Mouse (Mus musculus) lung, postnatal 4 days (tissue): ENCODE data around the gene Fam89a.

Experiments used
- DNase-seq, 2 experiments: peaks; one replicate each; pipeline ENCODE4 v3.0.0; 2021

Gene Fam89a

DNA sequence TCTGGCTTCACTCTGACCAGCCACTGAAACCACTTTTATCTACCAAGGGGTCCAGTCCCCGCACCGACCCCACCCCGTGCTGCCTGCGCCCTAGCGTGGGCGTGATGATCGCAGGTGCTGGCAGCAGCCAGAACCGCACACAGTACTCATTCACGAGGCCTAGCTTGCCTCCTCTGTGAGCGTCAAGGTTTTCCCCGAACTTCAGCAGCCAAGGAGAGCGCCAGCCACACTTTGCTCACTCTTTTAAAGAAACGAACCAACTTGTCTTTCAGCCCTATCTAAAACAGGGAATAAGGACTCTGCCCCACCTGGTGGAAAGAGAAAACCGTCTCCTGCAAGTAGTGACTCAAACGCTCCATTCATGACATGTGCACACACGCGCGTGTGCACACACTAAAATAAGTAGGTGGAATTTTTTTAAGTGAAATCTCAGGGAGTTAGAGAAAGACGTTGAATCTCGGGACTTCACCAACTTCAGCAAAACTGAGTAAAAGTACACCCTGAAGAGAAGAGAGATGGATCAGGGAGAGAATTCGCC, 762 bp upstream of the Fam89a start:
- no peak for DNase-seq

DNA sequence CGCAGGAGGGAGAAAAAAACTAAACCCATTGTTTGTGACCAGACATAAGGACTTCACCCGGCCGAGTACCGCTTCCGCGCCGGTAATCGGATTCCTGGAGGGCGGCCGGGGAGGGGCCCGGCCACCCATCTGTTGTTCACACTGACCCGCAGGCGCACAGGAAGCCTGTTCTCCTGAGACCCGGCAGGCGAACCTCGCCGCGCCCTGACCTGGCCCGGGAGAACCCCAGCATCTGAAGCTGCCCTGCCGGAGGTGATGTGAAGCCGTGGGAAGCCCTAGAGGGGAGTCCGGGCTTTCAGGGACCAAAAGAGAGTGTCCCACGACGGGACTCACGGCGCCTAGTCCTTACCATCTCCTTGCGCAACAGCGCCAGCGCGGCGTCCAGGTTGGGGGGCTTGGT, 441 bp downstream of the Fam89a start:
- peak; percentile 43 to 47 for DNase-seq

DNA sequence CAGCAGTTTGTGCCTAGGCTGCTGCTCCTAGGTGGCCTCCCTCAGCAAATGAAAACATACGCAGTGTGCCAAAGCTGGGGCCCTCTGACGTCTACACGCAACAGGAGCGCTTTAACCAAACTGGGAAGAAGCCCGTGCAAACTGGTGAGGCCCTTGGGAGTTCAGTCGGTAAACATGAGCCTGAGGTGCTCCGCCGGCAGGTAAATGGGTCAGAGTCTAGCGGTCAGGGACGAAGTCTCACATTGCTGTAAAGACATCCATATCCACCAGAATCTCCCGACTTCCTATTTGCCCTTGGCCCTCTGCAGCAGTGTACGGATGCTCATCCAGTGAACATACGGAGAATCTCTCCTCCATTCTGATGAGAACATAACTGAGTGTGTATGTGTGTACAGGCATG, 5.0 kb downstream of the Fam89a start:
- DNase-seq, result no peak

DNA sequence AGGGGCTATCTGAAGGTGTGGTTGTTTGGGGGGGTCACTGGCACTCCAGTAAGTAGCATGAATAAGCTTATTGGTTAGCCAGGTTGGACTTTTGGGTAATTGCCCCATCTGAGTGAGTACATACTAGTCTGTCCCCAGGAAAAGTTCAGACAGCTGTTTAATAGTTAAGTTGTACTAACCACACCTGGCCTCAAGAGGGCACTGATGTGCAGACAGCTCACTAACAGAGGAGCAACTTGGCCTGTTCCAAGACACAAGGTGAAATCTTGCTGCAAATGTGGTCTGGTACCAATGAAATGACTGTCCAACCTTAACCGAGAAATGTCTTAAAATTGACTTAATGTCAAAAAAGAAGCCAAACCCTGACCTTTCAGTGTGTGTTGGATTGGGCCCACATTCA, 12.4 kb downstream of the Fam89a start:
- no peak for DNase-seq

DNA sequence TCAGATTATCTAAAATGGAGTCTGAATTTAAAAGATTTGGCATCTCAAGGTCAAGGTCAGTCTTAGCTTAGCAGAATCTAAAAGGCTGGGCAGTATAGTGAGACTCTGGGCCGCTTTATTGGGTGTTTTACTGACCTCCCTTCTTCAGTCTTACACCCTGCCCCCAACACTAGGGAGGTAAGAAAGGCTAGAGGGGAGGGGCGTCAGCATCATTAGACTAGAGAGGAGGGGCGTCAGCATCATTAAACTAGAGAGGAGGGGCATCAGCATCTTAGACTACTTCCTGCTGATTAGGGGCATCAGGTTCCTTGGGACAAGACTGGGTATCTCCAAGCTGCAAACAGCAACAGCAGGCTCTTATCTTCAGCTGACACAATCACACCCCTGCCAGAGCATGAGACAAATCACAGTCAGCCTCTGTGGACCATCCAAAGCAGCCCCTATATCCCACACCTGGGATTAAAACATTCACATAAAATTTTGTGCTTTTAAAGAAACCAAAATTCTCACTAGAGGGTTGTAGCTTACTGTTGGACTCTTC, 16.2 kb downstream of the Fam89a start:
- no peak for DNase-seq

DNA sequence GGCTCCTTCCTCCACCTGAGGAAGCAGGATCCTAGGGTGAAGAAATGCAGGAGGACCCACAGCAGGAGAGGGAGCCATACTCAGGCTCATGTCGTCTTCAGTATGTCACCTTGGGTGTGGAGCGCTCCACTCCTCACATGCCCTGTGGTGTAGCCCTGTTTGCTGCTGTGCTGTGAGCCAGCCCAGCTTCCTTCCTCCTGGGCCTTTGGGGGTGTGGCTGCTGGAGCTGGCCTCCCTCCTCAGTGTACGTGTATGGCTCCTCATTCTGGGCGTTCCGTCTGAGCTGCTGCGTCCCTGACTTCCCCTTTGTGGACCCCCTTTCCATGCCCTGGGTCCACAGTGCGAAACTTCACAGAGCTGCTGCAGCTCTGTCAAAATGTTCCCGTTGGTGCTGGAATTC, 18.8 kb downstream of the Fam89a start:
- DNase-seq, result no peak

DNA sequence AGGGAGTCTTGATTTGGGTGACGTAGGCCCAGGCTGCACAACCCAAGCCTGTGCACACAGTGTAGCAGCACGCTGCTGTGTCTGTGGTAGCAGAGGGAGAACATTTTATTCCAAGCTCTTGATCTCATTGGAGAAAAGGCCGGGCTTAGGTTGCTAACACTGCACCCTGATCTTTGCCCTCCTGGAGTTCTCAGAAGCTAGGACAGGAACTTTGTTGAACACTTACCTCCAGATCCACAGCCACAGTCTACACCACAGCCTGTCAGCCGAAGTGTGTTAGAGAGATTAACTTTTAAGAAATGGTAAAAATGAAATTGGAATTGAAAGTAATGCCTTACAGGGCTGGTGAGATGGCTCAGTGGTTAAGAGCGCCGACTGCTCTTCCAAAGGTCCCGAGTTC, 27.3 kb downstream of the Fam89a start:
- DNase-seq, result no peak

DNA sequence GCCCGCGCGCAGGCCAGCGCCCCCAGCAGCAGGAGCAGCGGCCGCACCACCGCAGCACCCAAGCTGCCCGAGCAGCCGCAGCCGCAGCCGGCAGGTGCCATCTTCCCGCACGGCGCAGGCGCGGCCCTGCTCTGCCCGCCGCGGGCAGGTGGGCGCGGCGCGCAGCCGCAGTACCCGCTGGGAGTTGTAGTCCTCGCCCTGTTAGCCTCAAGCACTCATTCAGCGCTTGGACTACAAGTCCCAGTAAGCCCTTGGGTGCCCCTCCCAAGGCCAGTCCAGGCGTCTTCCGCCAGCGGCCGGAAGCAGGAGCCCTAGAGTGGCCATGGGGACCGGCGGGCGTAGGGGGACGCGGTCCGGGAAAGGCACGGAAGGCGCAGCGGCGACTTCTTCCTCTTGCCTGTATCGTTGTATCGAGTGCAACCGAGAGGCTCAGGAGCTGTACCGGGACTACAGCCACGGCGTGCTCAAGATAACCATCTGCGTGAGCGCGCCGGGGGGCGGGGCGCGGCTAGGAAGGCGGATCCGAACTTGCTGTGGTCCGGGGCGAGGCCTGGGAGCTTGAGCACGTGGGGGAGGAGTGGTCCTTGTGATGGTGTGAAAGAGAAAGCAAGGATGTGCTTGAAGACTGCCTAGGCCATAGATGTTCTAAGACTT, 29.6 kb downstream of the Fam89a start, which contains the start of the genes Ttc13 and Arv1:
Ttc13 (minus strand) TSS at position 122 of the 654 bp plus-strand sequence.
Arv1 (plus strand) TSS at position 278 of the 654 bp plus-strand sequence.
- DNase-seq, result peak; percentile 97 to 98

DNA sequence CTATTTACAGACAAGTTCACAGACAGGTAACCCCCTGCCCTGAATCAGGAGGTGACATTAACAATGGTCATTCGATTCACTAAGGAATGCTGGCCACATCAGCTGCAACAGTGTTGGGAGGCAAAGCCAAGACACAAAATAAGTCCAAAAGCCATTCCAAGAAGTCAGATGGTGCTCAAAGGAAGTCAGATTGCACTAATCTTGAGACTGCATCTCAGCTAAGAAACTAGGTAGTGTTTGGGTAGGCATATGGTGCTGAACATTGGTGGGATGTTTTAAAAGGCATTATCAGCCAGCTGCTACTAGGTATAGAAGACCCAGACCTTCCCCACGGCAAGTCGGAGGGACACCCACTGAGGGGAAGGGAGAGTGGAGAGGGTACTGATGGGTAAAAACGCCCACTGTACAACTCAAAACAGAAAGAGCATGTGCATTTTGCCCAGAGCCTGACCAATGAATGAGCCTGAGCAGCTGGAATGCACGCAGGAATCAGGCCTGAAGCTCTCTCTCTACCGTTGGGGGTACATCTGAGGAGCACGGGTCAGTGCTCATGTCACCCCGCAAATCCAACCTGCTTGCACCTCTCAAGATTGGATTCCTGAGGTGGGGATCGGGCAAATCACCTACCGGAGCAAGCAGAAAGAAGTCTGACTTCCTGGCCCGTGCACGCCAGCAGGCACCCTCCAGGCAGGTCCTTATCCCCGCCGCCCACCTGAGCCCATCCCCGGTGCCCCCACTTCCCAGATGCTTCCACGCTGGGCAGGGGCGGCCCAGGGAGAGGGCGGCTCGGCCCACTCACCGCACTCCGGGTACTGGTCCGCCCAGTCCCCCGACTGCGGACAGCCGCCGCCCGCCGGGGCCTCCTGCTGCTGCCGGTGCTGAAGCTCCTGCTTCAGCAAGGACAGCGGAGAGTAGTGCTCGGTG, 30.4 kb downstream of the Fam89a start:
- no peak for DNase-seq

DNA sequence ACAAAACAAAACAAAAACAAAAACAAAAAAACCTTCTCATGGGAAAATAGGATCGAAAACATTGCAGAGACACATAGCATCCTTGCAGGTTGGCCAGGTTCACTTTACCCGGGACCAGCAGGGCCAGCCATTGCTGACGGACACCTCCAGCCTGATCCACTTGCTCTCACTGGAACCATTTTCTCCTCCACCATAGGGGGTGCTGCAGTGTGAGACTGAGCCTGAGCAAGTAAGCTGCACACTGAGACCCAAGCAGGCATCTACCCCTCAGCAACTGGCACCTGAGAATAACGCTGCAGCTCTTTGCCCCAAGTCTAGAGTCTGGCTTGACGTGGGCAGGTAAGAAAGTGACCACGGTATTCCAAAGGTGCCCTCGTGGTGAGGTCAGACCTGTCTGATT, 31.5 kb downstream of the Fam89a start:
- no peak for DNase-seq

DNA sequence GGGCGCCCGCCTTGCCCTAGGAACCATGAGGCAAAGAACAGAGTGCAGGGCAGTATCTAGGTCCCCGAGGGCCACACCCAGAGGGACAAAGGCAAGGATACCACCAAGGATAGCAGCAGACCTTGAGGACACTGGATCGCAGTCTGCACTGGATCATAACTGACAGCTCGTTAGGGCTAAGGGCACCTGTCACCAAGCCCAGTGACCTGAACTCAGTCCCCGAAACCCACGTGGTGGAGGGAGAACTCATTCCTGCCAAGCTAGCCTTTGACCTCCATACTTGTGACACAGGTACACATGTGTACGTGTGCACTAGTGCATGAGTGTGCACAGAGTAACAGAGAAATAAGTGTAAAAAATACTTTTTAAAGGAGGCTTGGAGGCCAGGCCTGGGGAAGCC, 35.9 kb downstream of the Fam89a start:
- DNase-seq, result no peak

DNA sequence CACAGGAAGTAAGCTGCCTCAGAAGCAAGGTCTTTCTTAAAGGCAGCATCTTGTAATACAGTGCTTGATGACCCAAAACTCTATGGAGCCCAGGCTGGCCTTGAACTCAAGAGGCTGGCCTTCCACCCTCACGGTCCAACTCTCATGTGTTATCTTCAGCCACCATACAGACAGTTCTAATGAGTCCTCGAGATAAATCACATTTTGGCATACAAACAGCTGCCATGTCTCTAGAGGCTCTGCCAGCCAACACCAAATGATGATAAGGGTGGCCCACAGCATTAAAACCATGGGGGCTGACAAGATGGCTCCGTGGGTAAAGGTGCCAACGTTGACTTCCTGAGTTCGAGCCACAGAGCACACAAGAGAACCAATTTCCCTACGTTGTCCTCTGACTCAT, 38.4 kb downstream of the Fam89a start:
- no peak for DNase-seq

DNA sequence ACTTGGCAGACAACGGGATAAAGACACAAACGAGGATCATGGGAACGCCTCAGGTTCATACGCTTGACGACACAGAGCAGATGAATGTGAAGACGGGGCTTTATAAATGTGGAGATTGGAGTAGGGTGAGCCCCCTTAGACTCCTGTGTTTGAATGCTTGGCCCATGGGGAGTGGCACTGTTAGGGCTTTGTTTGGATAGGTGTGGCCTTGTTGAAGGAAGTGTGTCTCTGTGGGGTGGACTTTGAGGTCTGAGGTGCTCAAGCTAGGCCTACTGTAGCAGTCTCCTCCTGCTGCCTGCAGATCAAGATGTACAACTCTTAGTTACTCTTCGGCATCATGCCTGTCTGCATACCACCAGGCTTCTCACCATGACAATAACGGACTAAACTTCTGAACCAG, 45.8 kb downstream of the Fam89a start:
- DNase-seq, result no peak

DNA sequence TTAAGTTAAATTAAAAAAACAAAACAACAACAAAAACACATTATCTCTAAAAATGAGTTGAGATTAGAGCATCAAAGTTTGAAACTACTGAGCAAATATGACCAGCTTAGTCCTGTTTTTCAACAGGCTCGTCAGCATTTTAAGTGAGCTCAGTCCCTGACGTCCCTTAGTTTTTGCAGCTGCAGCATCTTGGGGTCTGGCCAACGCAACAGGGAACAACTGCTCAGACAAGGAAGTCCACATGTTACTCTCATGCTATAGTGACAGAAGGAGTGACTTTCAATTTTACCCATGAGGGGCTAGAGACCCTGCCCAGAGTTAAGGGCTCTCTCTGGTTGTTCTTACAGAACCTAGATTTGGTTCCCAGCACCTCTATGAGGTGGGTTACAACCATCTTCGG, 47.3 kb downstream of the Fam89a start:
- DNase-seq, result no peak

DNA sequence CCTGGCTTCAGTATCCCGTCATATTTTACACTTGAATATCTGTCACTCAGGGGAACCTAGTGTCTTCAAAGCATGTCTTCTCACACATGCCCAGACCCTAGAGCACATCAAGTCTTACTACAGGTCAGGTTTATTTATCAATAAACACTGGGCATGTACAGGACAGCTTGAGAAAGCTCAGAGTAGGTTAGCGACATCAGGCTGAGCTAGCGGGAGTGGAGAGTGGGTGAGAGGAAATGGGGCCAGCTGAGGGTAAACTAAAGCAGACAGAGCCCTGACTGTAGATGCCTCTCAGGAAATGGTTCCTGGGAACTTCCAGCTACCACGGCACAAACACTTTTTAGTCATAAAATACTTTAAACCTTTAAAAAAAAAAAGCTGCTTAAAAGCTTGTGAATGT, 48.1 kb downstream of the Fam89a start:
- DNase-seq, result no peak

DNA sequence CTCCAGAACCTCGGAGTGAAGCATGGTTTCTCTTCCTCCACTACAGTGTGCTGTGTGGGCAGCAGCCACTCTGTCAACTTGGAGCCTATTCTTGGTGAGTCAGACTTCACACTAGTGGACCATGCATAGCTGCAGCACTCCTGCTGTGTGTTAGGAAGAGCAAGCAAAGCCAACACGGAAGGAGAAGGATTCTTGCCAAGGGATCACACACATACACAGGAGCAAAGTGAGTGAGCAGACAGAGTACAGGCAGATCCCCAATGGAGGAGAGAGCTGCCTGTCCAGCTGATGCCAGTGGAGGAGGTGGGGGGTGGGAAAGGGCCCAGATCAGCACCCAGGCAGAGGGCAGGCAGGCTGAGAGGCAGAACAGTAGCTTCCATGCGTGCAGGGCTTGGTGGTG, 49.4 kb downstream of the Fam89a start:
- no peak for DNase-seq

DNA sequence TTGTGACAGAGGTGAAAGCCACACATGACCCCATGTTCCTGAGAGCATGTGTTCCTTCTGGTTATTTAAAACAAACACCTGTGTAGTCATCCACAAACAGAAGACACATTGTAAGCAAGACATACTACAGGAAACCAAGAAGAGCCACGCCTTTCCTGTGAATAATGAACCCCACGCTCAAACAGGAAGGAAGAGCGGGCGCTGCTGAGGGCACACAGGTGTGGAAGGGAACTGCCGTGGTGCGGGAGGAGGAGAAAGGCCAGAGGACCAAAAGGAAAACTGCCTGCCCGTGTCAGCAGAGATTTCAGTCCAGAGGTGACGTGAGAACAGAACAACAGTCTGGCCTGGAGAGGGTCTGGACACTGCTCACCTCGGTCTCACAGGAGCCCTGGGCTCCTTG, 50.6 kb downstream of the Fam89a start:
- DNase-seq, result peak; percentile 43

DNA sequence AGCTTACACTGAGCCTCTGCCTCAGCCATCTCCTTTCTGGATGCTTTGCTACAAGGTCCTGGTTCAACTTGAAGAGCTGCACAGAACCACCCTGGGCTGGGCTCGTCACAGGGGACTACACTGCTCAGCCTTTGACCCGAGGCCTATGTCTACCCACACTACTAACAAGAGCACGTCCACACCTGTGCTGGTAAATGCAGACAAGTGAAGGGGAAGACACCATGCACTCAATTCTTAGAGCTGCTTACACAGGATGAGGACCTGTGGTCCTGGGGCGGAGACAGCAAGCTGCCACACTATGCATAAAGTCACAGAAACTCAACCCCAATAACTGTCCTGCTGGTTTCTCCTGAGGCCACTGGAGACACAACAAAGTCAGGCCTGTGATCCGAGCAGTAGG, 51.4 kb downstream of the Fam89a start:
- no peak for DNase-seq

DNA sequence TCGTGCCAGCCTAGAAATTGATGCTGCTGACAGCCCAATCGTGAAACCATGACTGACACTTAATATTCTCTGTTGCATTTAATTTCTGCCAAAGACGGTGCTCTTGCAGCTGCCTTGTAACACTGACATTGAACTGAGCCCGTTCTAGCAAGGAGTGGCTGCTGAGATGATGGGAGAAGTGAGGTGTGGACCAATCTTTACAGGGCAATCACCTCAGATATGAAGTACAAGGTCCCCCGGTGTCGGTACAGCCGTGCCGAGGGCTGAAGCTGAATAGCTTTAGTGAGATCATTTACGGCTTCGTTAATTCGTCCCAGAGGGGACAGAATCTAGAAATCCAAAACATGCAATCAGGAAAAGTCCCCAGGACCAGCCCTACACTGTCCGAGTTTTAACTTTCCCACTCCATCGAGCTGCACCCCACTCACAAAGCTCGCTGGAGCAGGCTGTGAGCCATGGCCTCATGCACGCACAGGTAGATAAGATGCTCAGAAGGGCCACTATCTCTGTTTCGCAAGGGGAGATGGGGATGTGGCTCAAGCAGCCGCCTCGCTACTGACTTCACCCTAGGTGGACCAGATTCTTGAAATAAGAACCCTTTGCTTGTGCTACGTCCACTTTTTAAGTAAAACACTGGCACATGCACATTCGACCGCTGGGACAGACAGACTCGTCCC, 56.1 kb downstream of the Fam89a start:
- DNase-seq, result no peak

DNA sequence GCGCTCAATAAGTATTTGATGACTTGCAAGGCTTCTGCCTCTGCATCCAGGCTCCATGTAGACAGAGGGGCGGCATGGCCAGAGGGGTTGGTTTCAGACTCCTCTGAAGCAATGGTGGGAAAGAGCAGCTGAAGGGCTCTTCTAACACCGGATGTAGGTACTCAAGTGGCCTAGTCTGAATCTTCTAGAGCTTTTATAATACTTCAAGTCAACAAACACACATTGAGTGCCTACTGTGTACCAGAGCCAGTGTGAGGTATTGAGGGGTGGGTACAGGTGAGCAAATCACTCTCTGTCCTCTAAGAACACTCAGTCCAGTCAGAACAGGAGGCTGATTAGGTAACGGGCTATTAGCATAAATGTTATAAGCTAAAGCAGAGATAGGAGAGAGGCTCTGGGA, 59.9 kb downstream of the Fam89a start:
- DNase-seq, result peak in 1 of 2 experiments; percentile 44
